Mouse (Mus musculus) thymus, postnatal 0 days (tissue): ENCODE data around the gene Slc16a7. TPM values are rescaled to one million over a fixed set of nuclear protein-coding genes. Genes with fewer than 3 reads are reported as not detected.

ENCODE experiments used
- DNase-seq: peaks from one replicate; pipeline ENCODE4 v3.0.0-alpha.2; 2015; ENCODE audit warnings: low spot score
- polyA plus RNA-seq: library from polyadenylated mRNA; unstranded; fragments of >200 nt; fragmentation: Nextera tagmentation; extraction: Ambion mirVana; gene quantifications from 2 replicates; pipeline ENCODE4 v1.2.1, GENCODE M21; 2015

Gene Slc16a7
- polyA plus RNA-seq = 2.8 and 3.1 TPM in 2 replicates

DNA sequence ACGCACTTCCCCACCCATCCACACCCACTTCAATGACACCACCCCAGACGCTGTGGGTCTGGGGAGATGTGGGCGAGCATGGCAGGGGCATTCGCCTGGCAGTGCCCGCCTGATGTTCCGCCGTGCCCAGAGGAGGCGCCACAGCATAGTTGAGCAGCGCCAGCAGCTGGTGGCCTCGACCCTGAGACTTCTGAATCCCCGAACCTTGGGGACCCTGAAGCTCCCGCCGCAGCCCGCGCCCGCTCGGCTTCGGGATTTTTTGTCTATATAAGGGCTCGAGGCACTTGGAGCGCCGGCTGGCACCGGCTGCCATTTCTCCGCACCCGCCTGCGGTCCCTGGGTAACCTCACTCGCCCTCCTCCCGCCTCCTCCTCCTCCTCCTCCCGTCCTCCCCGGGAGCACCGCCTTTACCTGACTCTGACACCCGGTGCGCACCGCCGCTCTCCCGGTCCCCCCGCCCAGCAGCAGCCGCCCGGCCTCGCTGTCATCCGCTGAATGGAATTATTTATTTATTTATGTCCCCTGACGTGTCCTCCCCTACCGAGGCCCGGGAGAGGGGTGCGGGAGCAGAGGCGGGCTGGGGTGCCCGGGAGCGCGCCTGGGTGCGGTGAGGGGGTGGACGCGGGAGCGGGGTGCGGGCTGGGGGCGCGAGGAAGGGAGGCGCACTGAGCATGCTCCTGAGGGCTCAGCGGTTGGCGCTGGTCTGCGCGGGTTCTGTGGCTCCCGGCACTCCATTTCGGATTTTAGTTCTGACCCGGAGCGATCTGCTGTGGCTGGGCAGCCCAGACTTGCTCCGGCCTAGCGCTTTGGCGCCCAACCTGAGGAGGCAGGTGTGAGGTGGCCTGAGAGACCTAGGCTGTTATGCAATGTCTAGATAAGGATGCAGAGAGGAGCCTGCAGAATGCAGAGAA, at the start of gene Slc16a7:
TSS of gene Slc16a7 (minus strand) at position 590 of the 911 bp plus-strand sequence.
- peak; percentile 66 for DNase-seq

DNA sequence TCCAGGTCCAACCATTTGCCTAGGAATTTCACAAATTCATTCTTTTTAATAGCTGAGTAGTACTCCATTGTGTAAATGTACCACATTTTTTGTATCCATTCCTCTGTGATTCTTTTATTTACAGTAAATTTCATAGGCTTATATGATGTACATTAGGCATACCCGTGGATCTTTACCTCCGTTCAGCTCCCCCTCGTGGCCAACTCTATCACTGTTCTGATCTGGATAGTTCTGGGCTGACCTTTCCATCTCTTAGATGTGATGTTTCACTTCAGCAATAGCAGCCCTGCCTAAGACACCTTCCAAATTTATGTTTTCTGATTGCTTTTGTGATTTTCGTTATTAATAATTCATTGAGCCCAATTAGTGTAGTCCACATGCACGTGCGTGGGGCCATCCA, 29.5 kb upstream of the Slc16a7 start:
- peak; percentile 31 for DNase-seq

DNA sequence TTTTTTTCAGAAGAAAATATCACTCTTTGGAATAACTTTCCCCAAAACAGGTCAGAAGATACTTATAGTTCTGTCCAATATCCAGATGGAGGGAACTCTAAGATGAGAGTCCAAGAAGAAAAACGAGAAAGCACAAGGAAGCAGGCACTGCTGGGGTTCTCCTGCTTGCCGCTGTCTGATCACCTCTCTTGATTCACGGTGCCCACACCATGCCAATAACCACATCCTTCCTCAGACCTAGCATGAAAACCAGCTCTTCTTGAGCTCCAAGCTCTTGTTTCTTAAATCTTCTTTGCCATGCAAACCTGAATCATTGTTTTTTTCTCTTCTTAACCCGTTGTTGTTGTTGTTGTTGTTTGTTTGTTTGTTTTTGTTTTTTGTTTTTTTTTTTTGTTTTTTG, 10.5 kb upstream of the Slc16a7 start:
- DNase-seq = peak; percentile 7

DNA sequence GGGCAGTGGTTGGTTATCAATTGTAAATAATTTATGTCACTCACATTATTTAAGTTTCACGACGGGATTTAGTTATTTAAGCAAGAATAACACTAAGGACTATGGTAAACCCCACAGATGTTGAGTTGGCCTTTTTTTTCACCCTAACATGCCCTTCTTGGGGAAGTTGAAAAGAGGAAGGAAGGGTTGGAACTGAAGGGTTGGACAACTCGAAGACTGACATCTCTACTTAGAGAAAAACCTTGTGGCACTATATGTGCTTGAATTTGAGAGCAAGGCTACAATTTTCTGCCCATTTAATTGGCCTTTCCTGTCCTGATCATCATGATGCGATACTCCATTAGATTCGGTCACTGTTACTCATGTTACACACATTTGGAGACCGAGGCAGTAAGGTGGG, 746 bp upstream of the Slc16a7 start:
- DNase-seq = no peak

DNA sequence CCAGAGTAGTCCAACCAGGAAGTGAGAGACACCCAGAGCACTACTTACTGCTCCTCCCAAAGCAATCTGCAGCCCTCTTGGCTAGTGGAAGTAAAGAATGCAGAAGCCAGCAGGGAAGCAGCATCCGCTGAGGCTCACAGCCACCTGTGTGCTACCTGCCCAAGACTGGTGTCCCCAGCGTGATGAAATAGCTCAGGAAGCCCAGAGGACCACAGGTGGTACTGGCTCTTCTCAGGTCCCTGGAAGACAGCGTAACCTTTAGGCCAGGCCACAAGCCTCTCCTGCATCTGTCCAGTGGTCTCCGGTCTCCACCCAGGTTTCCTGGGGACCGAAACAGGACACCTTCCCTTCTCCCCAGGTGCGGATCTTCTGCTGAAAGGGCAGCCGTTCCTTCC, 787 bp downstream of the Slc16a7 start:
- peak; percentile 37 for DNase-seq

DNA sequence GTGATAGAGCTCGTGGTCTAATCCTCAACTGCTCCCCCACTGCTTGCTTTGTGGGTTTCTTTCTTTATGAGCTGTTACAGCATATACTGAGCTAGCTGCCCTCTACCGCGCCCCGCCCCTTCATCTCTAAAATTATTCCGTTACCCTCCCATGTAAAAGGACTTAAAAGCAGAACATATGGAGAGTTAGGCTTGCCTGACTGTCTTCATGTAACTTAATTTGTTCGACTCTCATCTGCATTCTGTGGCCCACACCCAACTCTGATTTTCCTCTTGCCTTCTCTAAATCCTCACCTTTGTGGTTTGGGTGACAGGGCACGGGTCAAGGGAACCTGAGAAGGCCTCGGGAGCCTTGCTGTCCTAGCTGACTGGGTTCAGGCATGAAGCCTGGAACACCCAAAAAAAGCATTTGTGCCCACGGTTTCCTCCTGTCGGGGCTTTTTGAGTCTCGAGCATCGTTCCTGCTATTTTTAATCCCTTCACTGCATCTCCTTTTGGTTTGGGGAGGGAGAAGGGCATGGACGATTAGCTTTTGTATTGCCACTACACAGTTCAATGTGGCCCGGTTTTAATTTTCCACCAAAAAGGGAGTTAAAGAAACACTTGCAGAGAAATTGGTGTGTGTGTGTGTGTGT, 1.4 kb downstream of the Slc16a7 start:
- DNase-seq = peak; percentile 5

DNA sequence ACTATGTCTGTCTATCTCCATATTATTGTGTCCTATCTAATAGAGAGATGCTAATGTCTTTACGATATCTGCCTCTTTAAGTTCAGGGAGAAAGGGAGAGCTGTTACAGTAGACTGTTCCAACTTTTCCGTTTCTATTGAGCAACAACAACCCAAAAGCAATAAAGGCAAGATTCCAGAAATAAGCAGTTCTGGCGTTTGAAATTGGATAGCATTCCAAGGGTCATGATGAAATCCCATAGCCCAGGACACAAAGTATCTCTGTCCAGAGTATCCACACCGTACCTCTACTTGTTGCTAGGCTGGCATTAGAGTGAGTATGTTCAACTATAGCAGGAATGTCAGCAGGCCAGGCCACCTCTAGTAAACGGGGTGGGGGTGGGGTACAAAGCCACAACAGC, 13.7 kb downstream of the Slc16a7 start:
- no peak for DNase-seq

DNA sequence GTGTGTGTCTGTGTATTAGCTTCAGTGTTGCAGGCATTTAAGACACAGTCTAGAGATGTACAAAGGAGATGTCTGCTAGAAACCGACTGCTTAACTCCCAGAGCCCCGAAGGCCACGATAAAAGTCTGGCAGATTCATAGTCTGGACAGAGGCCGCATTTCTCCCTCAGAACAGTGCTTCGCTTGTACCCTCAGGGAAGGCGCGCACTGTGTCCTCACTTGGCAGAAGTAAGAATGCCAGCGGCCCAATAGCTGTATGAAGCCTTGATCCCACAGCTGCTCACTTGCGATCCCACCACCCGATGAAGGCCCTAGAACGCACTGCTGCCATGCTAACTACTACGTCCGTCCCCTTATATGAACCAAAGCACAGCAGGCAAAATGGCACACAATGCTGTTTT, 16.6 kb downstream of the Slc16a7 start:
- no peak for DNase-seq

DNA sequence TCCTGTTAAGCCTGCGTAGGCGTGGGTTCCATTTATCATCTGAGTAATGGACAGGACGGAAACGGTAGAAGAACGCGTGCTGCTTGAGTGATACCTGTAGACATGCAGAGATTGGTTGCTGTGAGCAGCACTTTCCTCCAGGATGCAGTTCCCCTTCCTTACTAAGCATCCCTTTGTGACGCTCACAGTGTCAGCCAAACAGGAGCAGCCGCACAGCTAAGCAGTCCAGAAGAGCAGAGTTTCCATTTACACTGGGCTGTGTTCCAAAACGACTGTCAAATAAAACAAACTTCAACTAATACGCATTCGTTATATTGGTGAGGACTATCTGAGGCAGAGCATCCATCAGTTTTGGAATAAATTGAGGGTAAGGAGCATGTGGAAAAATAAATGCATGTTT, 17.8 kb downstream of the Slc16a7 start:
- DNase-seq = no peak

DNA sequence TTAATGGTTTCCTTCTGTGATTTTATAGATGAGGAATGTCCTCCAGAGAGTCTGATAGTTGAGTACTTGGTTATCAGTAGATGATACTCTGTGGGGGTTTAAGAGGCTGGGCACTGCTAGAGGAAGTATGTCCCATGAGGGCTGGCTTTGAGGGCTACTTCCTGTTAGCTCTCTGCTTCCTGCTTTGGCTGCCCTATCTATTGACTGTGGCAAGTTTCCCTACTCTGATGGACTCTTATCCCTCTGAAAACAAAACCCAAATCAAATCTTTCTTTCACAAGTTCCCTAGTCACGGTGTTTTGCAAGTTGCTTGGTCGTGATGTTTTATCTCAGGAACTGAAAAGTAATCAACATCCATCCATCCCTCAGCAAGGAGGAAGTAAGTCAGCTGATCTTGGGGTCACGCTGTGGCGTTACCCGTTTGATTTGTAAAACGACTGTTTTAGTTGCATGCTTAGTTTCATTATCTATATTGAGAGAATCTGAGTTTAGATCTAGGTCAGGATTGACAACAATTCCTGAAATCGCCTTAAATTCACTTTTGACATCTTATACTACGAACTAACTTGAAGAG, 19.1 kb downstream of the Slc16a7 start:
- DNase-seq = peak; percentile 33

DNA sequence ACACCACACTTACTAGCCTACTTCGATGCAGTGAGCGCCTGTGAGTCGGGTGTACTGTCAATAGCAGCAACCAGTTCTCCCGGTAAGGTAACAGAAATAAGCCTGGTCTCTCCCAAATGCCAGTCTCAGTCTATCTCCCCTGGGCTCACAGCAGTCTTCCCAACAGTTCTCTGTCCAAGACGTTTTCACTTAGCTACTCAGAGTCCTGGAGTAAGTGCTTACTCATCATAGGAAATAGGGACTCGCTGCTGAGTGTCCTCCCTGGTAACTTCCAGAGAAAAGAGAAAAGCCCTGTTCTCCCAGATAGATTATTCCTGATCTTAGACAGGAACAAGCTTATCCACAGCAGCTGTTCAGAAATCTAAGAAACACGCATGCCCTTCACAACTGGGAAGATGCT, 30.8 kb downstream of the Slc16a7 start:
- no peak for DNase-seq

DNA sequence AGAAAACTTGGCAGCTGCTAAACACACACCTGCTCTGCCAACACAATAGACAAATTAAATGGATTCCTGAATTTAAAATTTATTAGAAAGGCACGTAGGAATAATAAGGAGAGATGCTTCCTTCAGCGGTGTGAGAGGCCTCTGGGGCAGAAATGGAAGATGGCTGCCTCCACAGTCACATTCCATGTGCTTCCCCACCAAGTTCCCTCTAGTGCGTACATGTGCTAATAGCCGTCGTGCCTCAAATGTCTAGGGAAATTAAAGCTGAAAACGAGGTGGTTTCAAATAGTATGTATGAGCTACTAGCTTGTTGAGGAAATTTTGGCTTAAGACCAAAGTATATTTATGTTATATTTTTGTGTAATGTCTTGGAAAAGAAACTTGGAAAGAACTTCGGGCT, 36.5 kb downstream of the Slc16a7 start:
- DNase-seq = no peak

DNA sequence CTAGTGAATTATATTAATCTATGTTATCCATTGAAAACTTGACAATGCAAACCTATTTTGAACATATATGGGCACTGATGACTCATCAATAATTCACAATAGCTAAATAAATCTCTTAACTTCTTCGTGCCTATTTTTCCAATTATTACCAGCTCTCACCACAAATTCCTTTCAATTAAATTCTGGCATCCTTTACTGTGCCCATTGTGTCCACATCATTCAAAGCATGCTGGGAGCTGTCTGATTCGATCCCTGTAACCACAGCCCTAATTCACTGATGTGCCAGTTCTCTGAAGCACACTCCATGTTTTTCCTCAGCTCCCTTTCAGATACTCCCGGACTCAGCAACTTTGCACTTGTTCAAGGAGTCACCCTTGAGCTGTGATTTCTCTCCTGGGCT, 41.1 kb downstream of the Slc16a7 start:
- DNase-seq = no peak

DNA sequence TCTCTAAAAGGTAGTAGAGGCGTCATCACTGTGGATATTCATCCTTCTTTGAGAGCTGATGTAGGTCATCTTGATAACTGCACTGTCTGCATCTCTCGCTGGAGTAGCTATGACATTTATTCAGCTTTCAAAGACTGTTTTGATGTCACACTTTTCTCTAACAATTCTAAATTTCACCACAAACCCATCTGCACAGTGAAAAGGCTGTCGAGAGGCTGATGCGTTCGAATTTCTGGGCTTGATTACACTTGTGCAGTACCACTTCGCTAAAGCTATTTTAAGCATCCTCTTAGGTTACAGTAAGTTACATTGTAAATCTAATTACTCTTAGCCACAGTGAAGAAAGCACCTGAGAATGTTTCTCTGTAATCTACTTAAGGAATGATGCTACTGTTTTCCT, 42.1 kb downstream of the Slc16a7 start:
- no peak for DNase-seq

DNA sequence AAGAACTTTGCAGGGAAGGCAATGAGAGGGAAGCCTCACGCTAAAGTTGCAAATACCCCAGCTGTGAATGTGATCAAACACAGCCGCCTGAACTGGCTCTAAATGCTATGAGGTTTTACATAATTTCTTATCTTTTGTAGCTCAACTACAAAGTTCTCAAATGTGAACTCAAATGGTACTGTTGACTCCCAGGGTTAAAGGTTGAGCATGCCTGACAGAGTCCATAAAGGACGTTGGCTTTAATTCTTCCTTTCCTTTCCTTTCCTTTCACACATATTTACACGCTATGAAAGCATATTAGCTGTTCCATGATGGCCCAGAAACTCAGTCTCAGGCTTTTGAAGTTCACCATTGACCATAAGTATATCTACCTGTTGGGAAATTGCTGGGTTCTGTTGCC, 42.9 kb downstream of the Slc16a7 start:
- DNase-seq = no peak

DNA sequence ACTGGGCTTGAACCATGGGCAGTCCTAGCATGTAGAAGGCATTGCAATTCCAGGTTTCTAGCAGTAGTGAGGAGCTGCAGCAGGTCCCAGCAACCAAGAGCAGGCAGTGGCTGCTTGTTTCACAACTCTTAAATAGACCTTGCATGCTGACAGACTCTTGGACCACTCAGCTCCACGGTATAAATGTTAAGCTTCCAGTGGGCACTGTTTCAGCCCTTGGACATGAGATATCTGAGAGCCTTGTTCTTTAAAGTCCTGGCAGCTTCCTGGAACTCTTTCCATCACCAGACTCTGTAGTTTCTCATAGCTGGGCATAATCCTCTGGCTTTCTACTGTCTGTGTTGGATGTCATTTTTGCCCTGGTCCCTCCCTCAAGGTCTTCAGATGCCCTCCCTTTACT, 43.7 kb downstream of the Slc16a7 start:
- no peak for DNase-seq

DNA sequence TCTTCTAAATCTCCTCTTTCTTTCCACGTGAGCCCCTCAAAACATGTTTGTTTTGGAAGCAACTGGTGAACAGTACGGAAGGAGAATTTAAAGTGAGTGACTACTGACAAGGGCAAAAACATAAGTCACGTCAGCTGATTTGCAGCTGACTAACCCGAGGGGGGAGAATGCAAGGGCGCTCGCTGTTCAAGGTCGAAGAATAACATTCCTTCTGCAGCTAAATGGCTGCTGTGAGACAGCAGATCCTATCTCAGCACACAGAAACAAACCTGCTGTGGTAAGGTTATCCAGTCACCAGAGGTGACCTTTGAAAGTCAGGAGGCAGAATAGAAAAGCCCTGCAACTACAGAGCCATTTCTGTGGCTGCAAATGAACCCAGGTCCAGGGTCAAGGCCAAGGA, 47.1 kb downstream of the Slc16a7 start:
- DNase-seq = no peak

DNA sequence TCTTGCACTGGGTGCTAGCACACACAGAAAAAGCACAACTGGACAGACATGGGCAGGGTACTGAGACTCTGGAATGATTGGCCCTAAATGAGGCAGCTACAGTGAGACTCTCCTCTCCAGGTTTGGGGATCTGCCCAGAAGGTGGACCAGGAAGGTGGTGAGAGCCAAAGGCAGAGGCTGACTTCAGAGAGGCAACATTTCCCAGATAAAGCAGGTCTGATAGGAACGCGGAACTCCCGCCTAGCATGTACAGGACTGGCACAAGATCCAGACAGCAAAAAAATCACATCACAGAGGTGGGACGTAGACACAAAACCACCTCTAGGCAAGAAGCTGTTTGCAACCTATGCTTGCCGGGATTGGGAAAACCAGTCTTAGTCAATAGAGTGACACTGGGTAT, 55.5 kb downstream of the Slc16a7 start:
- no peak for DNase-seq

DNA sequence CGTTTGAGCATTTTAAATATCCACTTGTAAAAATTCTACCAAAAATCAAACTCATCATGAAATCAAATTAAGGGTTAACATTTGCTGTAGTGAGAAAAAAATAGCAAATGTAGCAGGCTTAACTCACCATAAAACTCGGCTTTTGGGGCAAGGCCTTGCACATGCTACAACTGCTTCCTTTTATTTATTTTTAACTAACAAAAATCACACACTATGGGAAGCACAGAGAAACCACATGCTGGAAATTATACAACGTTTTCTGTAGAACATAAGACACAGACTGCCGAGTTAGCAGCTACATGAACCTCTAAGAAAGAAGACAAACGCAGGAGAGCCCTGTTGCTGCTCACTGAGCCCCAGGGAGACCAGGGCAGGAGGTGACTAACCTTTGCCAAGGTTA, 57.9 kb downstream of the Slc16a7 start:
- no peak for DNase-seq

DNA sequence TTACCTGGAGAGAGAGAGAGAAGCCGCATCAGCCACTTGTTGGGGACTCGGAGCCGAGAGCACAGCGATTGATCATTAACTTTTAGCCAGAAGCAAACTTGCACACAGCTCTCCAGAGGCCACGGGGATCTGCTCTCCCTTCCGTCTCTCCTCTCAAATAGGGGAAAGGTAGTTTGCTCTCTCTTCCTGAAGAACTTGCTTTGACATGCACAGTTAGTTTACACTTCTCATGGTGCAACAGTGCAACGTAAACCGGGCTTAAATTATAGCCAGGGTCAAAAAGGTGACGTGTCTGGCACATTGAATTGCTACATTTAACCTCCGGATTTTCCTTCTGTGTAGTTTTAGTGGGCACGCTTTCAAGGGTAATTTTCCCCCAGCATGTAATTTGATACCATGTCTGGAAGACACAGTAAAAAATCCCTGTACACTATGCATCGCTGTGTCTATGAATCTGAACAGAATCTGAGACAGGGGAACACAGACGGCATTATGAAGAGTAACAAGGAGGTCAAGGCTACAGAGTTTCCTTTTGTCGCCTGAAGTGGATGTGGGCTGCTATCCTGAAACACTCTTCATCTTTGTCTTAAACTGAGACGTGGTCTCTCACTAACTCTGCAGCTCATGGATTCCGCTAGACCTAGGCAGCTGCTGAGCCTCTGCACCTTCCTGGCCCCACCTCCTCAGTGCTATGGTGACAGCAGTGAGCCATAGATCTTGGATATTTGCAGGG, 60.8 kb downstream of the Slc16a7 start:
- DNase-seq = no peak

DNA sequence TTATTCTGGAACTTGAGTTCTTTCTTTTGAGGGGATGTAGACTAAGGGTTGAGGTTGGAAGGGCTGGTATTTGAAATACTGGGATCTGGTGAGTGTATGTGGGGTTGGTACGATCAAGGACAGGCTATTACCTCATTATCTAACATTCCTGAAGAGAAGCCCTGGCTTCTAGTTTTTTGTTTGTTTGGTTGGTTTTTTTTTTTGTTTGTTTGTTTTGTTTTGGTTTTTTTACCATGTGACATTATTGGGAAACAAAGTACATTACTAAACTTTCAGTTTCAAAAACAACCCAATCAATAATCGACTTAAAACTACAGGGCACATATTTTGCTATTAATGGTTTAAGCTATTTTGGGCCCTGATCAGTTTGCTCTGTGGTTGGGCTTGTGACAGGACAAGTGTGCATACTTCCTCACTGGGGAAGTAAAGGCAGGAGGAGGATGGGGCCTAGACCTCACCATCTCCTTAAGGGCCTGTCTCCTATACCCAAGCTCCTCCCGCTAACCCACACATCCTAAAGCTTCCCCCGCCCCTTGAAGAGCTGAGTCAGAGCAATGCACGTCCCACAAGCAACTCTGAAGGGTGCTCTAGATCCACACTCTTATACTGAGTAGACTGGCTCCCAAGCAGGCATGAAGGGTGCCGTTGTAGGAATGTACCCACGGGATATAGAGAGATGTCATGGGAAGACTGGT, 64.2 kb downstream of the Slc16a7 start:
- no peak for DNase-seq
